Mouse (Mus musculus) hematopoietic stem cell, adult 5-6 weeks (primary cell): ENCODE results near the gene Tmem269. TPM values are rescaled to one million over a fixed set of nuclear protein-coding genes. Genes with fewer than 3 reads are reported as not detected.

Experiments
- ATAC-seq, 2 experiments: fragments of 125-278 bp in 1 of 2; replicated peaks in 1 of 2; 2 replicates each; pipeline ENCODE4 v1.8.0; 2016 to 2017; ENCODE audit warnings: inconsistent platforms in 2 of 2, mild to moderate bottlenecking in 2 of 2, moderate number of reproducible peaks in 2 of 2, low read depth in 1 of 2, moderate TSS enrichment in 1 of 2; ENCODE audit not compliant: low FRiP score in 2 of 2, poor library complexity in 2 of 2, severe bottlenecking in 2 of 2, insufficient read depth in 1 of 2, low TSS enrichment in 1 of 2
- total RNA-seq: library from RNA; stranded (forward); fragments of 172-1452, 232-1000 nt; gene quantifications from 2 replicates; pipeline ENCODE4 v1.2.3, GENCODE M21; 2017

Tmem269 gene
- total RNA-seq, 1 experiment from 2014 or later: 0.69 TPM

- no peak for ATAC-seq
Measured at GRCm38 (mm10) chr4:119242571-119242970, 24.6 kb upstream of the Tmem269 start.

GRCm38 (mm10) chr4:119241664-119242063 is 23.6 kb upstream of the Tmem269 start:
- no peak for ATAC-seq

GRCm38 (mm10) chr4:119239181-119239682 is 21.2 kb upstream of the Tmem269 start:
- ATAC-seq: peak; percentile 83 to 88

GRCm38 (mm10) chr4:119238661-119239060 is 20.6 kb upstream of the Tmem269 start:
- ATAC-seq: no peak

GRCm38 (mm10) chr4:119234348-119234747 is 16.3 kb upstream of the Tmem269 start:
- no peak for ATAC-seq

GRCm38 (mm10) chr4:119233256-119233901 is 15.4 kb upstream of the Tmem269 start:
- ATAC-seq: peak in 1 of 2 experiments; percentile 1; a peak in 1 of 4 replicates

GRCm38 (mm10) chr4:119232410-119233255 is 14.6 kb upstream of the Tmem269 start, which contains the start of the genes AU022252 and P3h1:
TSS of gene AU022252 (minus strand) at chr4:119232712.
TSS of gene P3h1 (plus strand) at chr4:119232915.
- peak; percentile 98 for ATAC-seq

GRCm38 (mm10) chr4:119226751-119227150 is 8.7 kb upstream of the Tmem269 start:
- ATAC-seq: no peak

- no peak for ATAC-seq
Measured at GRCm38 (mm10) chr4:119225719-119226118, 7.7 kb upstream of the Tmem269 start.

- no peak for ATAC-seq
Measured at GRCm38 (mm10) chr4:119224534-119224933, 6.5 kb upstream of the Tmem269 start.

GRCm38 (mm10) chr4:119223696-119224095 is 5.7 kb upstream of the Tmem269 start:
- ATAC-seq: peak; percentile 64 to 73

- no peak for ATAC-seq
Measured at GRCm38 (mm10) chr4:119216667-119217066, 1.4 kb downstream of the Tmem269 start.

GRCm38 (mm10) chr4:119204672-119205071 is 13.3 kb downstream of the Tmem269 start:
- peak; percentile 71 to 76 for ATAC-seq

GRCm38 (mm10) chr4:119198105-119198504 is 19.9 kb downstream of the Tmem269 start:
- ATAC-seq: no peak

- peak in 1 of 2 experiments; percentile 11; a peak in 1 of 4 replicates for ATAC-seq
Measured at GRCm38 (mm10) chr4:119195582-119196320, 22.3 kb downstream of the Tmem269 start.

GRCm38 (mm10) chr4:119194909-119195581 is 23.0 kb downstream of the Tmem269 start, which contains the start of gene Svbp:
TSS of gene Svbp (plus strand) at chr4:119195306.
- peak; percentile 71 to 85 for ATAC-seq

- ATAC-seq: no peak
Measured at GRCm38 (mm10) chr4:119192757-119193156, 25.3 kb downstream of the Tmem269 start.
